Mouse (Mus musculus) C2C12 (cell line): ENCODE results near the gene Gtf2f1.

Experiments used
- CTCF ChIP-seq: IDR thresholded peaks from one replicate; pipeline ENCODE4 v1.5.1; 2011; ENCODE audit not compliant: control insufficient read depth, insufficient read depth, insufficient read length
- MYOD1 ChIP-seq: IDR thresholded peaks from one replicate; pipeline ENCODE4 v1.6.1; 2011; ENCODE audit warnings: low read depth; ENCODE audit not compliant: control insufficient read depth, insufficient read length

GRCm38 (mm10) chr17:56961880-56962279, 49.2 kb downstream of the Gtf2f1 start:
- TF ChIP-seq CTCF (no peak), MYOD1 (no peak)
